Mouse (Mus musculus) heart, postnatal 0 days (tissue): ENCODE measurements around the gene Ino80. TPM values are rescaled to one million over a fixed set of nuclear protein-coding genes. Genes with fewer than 3 reads are reported as not detected.
A peak's percentile ranks its signal among the peaks of the same experiment; 100 is the strongest.

Source experiments
- ATAC-seq: fragments of 200-750 bp; cut with Nextera tagmentation; 2 replicates; pipeline ENCODE4 v1.8.0; 2017; ENCODE audit warnings: low read depth, moderate number of reproducible peaks, moderate library complexity; ENCODE audit not compliant: insufficient read depth
- DNase-seq: peaks from one replicate; pipeline ENCODE4 v3.0.0-alpha.2; 2016; ENCODE audit warnings: low spot score
- H3K27ac ChIP-seq: fragments of 300-500 bp; sonication (generic); 2 replicates; pipeline ENCODE4 v1.5.1; 2014; ENCODE audit warnings: low read depth, mild to moderate bottlenecking
- H3K27me3 ChIP-seq: fragments of 300-500 bp; sonication (generic); 2 replicates; pipeline ENCODE4 v1.6.1; 2014; ENCODE audit warnings: low read length, mixed read lengths; ENCODE audit not compliant: control insufficient read depth, insufficient read depth
- H3K36me3 ChIP-seq: fragments of 300-500 bp; sonication (generic); replicated peaks from 2 replicates; pipeline ENCODE4 v1.6.1; 2014; ENCODE audit warnings: low read length, mixed read lengths; ENCODE audit not compliant: control insufficient read depth, insufficient read depth
- H3K4me1 ChIP-seq: fragments of 300-500 bp; sonication (generic); 2 replicates; pipeline ENCODE4 v1.6.1; 2014; ENCODE audit warnings: antibody characterized with exemption; ENCODE audit not compliant: control insufficient read depth, insufficient read depth
- H3K4me2 ChIP-seq: fragments of 300-500 bp; sonication (generic); 2 replicates; pipeline ENCODE4 v1.6.1; 2014; ENCODE audit warnings: low read depth, mild to moderate bottlenecking, low read length, moderate library complexity
- H3K4me3 ChIP-seq: fragments of 300-500 bp; sonication (generic); 2 replicates; pipeline ENCODE4 v1.5.1; 2014; ENCODE audit warnings: low read depth, low read length
- H3K9ac ChIP-seq: fragments of 300-500 bp; sonication (generic); replicated peaks from 2 replicates; pipeline ENCODE4 v1.6.1; 2014; ENCODE audit warnings: low read depth, low read length, mixed read lengths
- H3K9me3 ChIP-seq: fragments of 300-500 bp; sonication (generic); replicated peaks from 2 replicates; pipeline ENCODE4 v1.6.1; 2016; ENCODE audit warnings: low read length; ENCODE audit not compliant: control insufficient read depth
- CTCF ChIP-seq: IDR thresholded peaks from 2 replicates; pipeline ENCODE4 v1.5.1; 2016; ENCODE audit warnings: antibody characterized with exemption, control low read depth, low read depth
- EP300 ChIP-seq: IDR thresholded peaks from 2 replicates; pipeline ENCODE4 v1.6.1; 2016; ENCODE audit warnings: antibody characterized with exemption, low read depth
- WGBS: fragments of 180-500 bp; shearing (Covaris S2); extraction: QIAGEN DNeasy Blood & Tissue Kit; methylation state at CpG from one replicate; pipeline ENCODE4 v1.1.7; 2014; 5-methylcytosine and 5-hydroxymethylcytosine counted together
- polyA plus RNA-seq: library from polyadenylated mRNA; unstranded; fragments of >200 nt; fragmentation: Nextera tagmentation; extraction: Ambion mirVana; gene quantifications from 2 replicates; pipeline ENCODE4 v1.2.1, GENCODE M21; 2015
- total RNA-seq: library from RNA; depleted of rRNA; stranded (reverse); fragments of >200 nt; gene quantifications from 2 replicates; pipeline ENCODE4 v1.2.3, GENCODE M21; 2014; ENCODE audit warnings: low replicate concordance

Ino80 gene
- total and polyA plus RNA-seq, 2 experiments from 2014 or later, result 1.7 to 7.2 TPM

DNA sequence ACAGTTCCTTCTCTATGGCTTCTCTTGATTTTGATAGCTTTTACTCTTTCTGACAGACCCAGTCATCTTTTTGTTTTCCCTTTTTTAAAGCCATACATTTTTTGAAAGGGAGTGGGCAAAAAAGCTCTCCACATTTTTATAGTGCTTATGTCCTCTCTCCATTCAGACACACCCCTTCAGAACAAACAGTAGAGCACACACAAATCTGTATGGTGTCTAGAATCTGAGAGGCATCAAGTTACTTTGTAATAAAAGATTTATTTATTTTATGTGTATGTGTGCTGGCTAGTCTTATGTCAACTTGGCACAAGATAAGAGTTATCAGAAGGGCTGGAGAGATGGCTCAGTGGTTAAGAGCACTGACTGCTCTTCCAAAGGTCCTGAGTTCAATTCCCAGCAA, 68.8 kb downstream of the Ino80 start:
- Histone ChIP-seq H3K4me1 (no peaks in the 10 kb centered on the region), H3K9me3 (no peaks in the 10 kb centered on the region), H3K36me3 (peaks cover 75% of the 10 kb centered on the region), H3K9ac (no peak overlapping the region), H3K4me3 (no peak overlapping the region), H3K4me2 (no peak overlapping the region), H3K27ac (peak overlapping the region; percentile 53), H3K27me3 (no peaks in the 10 kb centered on the region)
- no peak for TF ChIP-seq EP300
- no peak for TF ChIP-seq CTCF
- ATAC-seq (no peak), DNase-seq (no peak)

DNA sequence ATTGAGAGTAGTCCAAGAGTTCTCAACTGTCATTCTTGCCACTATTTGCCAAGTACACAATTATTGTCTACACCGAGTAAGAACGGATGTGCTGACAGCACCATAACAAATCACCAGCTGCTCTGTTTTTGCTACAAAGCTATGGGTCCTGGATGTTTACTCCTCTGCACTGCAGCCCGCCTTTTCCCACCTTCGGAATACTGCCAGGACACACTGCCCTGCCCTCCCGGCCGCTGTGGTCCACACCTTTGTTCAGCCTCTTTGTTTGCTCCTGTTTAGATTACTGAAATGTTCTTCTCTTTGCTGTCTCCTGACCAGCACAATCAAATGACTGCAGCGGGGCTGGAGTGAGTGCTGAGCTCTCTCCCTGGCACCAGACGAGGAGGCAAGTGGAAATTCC, 69.2 kb downstream of the Ino80 start:
- WGBS, result 55% methylated on average over 8 of the region's 8 CpGs
- no peak overlapping the region for H3K9ac ChIP-seq
- TF ChIP-seq EP300 (no peak), CTCF (no peak)
- ATAC-seq (no peak), DNase-seq (no peak)
- peak overlapping the region; percentile 53 for H3K27ac ChIP-seq
- H3K4me1 ChIP-seq, result no peaks in the 10 kb centered on the region
- peaks cover 77% of the 10 kb centered on the region for H3K36me3 ChIP-seq
- no peak overlapping the region for H3K4me2 ChIP-seq
- no peaks in the 10 kb centered on the region for H3K9me3 ChIP-seq
- no peaks in the 10 kb centered on the region for H3K27me3 ChIP-seq
- no peak overlapping the region for H3K4me3 ChIP-seq

DNA sequence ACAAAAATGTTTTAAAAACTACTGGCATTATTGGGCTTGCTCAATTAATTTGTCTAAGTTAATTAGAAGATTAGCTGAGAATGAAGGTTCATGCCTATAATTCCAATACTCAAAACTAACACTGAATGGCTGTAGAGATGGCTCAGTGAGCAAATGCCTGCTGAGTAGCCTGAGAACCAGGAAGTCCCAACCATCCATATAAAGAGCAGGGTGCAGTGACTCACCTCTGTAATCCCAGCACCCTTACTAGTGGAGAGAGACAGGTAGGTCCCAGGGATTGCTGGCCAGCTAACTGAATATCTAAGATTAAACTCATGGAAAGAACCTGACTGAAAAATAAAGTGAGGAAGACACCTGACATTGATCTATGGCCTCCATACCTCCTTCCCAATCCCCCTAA, 78.2 kb downstream of the Ino80 start:
- DNase-seq, result no peak
- Histone ChIP-seq H3K9ac (no peak overlapping the region), H3K36me3 (peaks cover 61% of the 10 kb centered on the region), H3K4me1 (no peaks in the 10 kb centered on the region), H3K27ac (no peak overlapping the region), H3K27me3 (no peaks in the 10 kb centered on the region), H3K9me3 (no peaks in the 10 kb centered on the region), H3K4me2 (no peak overlapping the region), H3K4me3 (no peak overlapping the region)
- ATAC-seq, result no peak
- TF ChIP-seq EP300 (no peak), CTCF (no peak)

DNA sequence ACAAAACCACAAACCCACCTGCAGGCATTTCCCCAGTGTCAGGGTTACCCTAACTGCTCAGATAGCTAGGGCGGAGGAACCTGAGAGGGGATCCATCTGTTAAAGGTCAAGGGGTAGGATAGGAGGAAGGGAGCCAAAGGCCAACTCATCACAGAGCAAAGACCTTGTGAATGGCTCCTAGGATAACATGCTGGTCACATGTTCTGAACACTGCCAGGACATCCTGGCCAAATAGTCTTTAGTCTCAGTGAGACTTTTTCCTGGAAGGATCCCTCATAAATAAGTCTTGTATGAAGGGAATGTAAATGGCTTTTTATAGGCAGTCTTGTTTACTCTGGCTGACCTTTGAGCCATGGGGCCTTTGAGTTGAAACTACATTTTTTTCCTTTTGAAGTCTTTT, 78.8 kb downstream of the Ino80 start:
- H3K4me1 ChIP-seq, result no peaks in the 10 kb centered on the region
- H3K4me2 ChIP-seq, result no peak overlapping the region
- no peak overlapping the region for H3K4me3 ChIP-seq
- H3K27me3 ChIP-seq, result no peaks in the 10 kb centered on the region
- WGBS, result 100% methylated on average over 1 of the region's 1 CpGs
- H3K36me3 ChIP-seq, result peaks cover 59% of the 10 kb centered on the region
- H3K9me3 ChIP-seq, result no peaks in the 10 kb centered on the region
- DNase-seq (no peak), ATAC-seq (no peak)
- TF ChIP-seq EP300, result no peak
- no peak for TF ChIP-seq CTCF
- H3K9ac ChIP-seq, result no peak overlapping the region
- no peak overlapping the region for H3K27ac ChIP-seq

DNA sequence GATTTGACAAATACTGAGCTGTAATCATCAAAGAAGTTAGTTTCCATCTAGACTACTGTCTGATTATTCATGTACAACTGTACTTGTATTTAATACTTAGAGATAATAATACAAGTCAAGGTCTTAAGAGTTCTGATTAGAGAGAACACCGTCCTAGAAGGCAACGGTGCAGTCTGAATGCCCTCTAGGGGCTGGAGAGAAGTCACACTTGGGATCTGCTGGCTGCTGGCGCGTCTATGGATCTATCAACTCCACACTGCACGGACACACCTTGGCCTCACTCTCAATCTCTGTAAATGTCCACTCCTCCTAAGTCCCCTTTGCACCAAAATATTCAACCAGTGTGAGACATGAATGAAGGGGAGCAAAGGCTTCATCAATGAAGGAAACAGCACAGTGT, 79.2 kb downstream of the Ino80 start:
- Histone ChIP-seq H3K36me3 (peaks cover 58% of the 10 kb centered on the region), H3K4me1 (no peaks in the 10 kb centered on the region), H3K27ac (no peak overlapping the region), H3K9me3 (no peaks in the 10 kb centered on the region), H3K4me3 (no peak overlapping the region), H3K4me2 (no peak overlapping the region), H3K9ac (no peak overlapping the region), H3K27me3 (no peaks in the 10 kb centered on the region)
- WGBS, result 77% methylated on average over 5 of the region's 5 CpGs
- no peak for DNase-seq
- TF ChIP-seq EP300 (no peak), CTCF (no peak)
- no peak for ATAC-seq

DNA sequence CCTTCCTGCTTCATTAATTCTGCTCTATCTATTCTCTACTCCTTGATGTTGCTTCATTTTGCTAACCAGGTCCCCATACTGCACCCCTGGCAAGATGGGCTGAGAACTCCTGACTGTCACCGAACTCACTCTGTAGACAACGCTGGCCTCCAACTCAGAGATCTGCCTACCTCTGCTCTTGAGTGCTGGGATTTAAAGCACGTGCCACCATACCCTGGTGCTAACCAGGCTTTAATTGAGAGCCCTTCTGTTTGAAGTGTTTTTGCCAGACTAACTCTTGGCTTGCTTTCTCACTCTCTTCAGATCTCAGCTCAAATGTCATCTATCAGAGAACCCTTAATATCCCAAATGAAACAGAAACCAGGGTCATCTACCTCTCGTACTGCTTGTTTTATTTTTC, 87.5 kb downstream of the Ino80 start:
- Histone ChIP-seq H3K4me3 (no peak overlapping the region), H3K4me2 (no peak overlapping the region), H3K9me3 (no peaks in the 10 kb centered on the region), H3K4me1 (no peaks in the 10 kb centered on the region), H3K27me3 (no peaks in the 10 kb centered on the region), H3K36me3 (peaks cover 59% of the 10 kb centered on the region), H3K27ac (no peak overlapping the region), H3K9ac (no peak overlapping the region)
- TF ChIP-seq EP300 (no peak), CTCF (no peak)
- DNase-seq, result no peak
- 89% methylated on average over 4 of the region's 4 CpGs for WGBS
- ATAC-seq, result no peak
